Mouse (Mus musculus): Measurements from ENCODE around the gene Nup107. TPM values are rescaled to one million over a fixed set of nuclear protein-coding genes. Genes with fewer than 3 reads are reported as not detected.
A peak's percentile ranks its signal among the peaks of the same experiment; 100 is the strongest.

Gene Nup107
- polyA plus RNA-seq, 1 experiment: 12.8 TPM

- TF ChIP-seq CTCF (IDR thresholded peaks at IDR 0.05; ENCODE audit: extremely low read depth, insufficient read depth, low read length) (no peak), POLR2A (IDR thresholded peaks at IDR 0.05; ENCODE audit: extremely low read depth, insufficient read depth, low read length) (no peak)
- H3K4me1 ChIP-seq (ENCODE audit: control insufficient read depth, insufficient read depth, low read length): no peaks in the 10 kb centered on the region
- no peak overlapping the region for H3K27ac ChIP-seq (ENCODE audit: insufficient read depth, low read length)
- H3K4me3 ChIP-seq (ENCODE audit: insufficient read depth, low read length): no peak overlapping the region
Measured at GRCm38 (mm10) chr10:117732962-117733592, 59.4 kb downstream of the Nup107 start.

GRCm38 (mm10) chr10:117732184-117732583 is 60.3 kb downstream of the Nup107 start:
- Histone ChIP-seq H3K27ac (ENCODE audit: insufficient read depth, low read length) (no peak overlapping the region), H3K4me1 (ENCODE audit: control insufficient read depth, insufficient read depth, low read length) (no peaks in the 10 kb centered on the region), H3K4me3 (ENCODE audit: insufficient read depth, low read length) (no peak overlapping the region)
- no peak for TF ChIP-seq POLR2A (IDR thresholded peaks at IDR 0.05; ENCODE audit: extremely low read depth, insufficient read depth, low read length)
- no peak for TF ChIP-seq CTCF (IDR thresholded peaks at IDR 0.05; ENCODE audit: extremely low read depth, insufficient read depth, low read length)

DNA sequence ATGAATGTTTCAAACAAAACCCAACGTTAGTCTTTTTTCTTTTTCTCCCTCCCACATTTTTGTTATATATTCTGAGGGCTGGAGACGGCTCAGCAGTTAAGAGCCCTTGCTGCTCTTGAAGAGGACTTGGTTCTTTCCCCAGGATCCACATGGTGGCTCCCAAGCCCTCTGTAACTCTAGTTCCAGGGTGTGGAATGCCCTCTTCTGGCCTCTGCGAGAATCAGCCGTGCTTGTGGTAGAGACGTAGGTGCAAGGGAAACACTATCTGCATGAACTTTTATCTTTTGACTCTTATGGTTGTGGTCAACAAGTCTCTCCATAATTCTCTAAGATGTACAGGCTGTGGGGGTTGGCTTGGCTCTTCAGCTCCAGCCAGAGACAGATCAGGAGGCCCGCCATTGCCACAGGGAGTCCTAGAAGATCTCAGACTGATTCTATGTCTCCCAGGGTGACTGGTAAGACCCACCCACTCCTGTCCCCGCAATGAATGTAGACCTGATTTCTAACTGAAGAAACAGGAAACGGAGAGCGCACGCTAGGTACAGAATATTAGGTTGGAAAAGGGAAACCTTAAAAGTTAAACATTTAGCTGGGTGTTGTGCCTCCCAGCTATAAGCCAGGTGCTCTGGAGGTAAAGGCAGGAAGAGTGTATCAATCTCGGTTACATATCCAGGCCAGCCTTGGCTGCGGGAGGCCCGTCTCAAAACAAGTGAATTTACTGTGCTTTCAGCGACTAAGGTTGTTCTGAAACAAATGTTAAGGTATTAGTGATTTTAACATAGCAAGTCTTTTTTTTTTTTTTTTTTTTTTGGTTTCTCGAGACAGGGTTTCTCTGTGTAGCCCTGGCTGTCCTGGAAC is 61.0 kb downstream of the Nup107 start:
- TF ChIP-seq CTCF (IDR thresholded peaks at IDR 0.05; ENCODE audit: extremely low read depth, insufficient read depth, low read length) (peak; percentile 68), POLR2A (IDR thresholded peaks at IDR 0.05; ENCODE audit: extremely low read depth, insufficient read depth, low read length) (no peak)
- Histone ChIP-seq H3K4me1 (ENCODE audit: control insufficient read depth, insufficient read depth, low read length) (no peaks in the 10 kb centered on the region), H3K27ac (ENCODE audit: insufficient read depth, low read length) (no peak overlapping the region), H3K4me3 (ENCODE audit: insufficient read depth, low read length) (no peak overlapping the region)

DNA sequence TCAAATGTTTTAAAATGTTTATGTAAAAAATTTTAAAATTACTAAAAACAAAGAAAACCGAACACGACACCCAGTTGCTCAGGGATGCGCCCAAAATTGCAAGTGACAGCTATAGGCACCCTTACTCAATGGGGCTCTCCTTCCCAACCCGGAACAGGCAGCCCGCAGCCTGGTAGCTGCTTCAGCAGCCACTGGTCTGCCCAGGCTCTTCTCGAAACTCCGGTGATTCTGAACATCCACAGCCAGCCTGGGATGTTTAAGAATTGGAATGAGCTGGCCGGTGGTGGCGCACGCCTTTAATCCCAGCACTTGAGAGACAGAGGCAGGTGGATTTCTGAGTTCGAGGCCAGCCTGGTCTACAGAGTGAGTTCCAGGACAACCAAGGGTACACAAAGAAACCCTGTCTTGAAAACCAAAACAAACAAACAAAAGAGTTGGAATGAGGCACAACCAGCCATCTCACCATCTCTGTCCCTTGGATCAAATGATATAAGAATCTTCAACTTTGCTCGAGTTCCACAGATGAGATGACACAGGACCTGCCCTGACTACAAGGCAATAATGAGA is 61.8 kb downstream of the Nup107 start:
- H3K4me3 ChIP-seq (ENCODE audit: insufficient read depth, low read length): no peak overlapping the region
- TF ChIP-seq CTCF (IDR thresholded peaks at IDR 0.05; ENCODE audit: extremely low read depth, insufficient read depth, low read length) (no peak), POLR2A (IDR thresholded peaks at IDR 0.05; ENCODE audit: extremely low read depth, insufficient read depth, low read length) (no peak)
- no peaks in the 10 kb centered on the region for H3K4me1 ChIP-seq (ENCODE audit: control insufficient read depth, insufficient read depth, low read length)
- no peak overlapping the region for H3K27ac ChIP-seq (ENCODE audit: insufficient read depth, low read length)

DNA sequence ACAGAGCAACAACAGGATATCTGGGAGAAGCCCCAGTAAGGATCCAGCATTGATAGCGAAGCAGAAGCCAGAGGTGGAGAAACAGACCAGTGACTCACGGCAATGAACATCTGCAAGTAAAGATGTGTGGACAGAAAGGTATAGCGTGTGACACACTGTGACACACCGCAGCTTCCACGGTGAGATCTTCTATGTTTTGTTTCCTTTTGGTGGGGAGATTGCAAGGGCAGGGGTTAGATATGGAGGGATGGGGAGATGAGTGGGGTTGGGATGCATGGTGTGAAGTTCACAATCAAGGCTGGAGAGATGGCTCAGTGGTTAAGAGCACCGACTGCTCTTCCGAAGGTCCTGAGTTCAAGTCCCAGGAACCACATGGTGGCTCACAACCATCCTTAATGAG is 62.4 kb downstream of the Nup107 start:
- Histone ChIP-seq H3K4me3 (ENCODE audit: insufficient read depth, low read length) (no peak overlapping the region), H3K27ac (ENCODE audit: insufficient read depth, low read length) (no peak overlapping the region), H3K4me1 (ENCODE audit: control insufficient read depth, insufficient read depth, low read length) (no peaks in the 10 kb centered on the region)
- TF ChIP-seq CTCF (IDR thresholded peaks at IDR 0.05; ENCODE audit: extremely low read depth, insufficient read depth, low read length) (no peak), POLR2A (IDR thresholded peaks at IDR 0.05; ENCODE audit: extremely low read depth, insufficient read depth, low read length) (no peak)

GRCm38 (mm10) chr10:117729139-117729814 is 63.2 kb downstream of the Nup107 start:
- Histone ChIP-seq H3K4me3 (ENCODE audit: insufficient read depth, low read length) (no peak overlapping the region), H3K4me1 (ENCODE audit: control insufficient read depth, insufficient read depth, low read length) (no peaks in the 10 kb centered on the region), H3K27ac (ENCODE audit: insufficient read depth, low read length) (no peak overlapping the region)
- TF ChIP-seq POLR2A (IDR thresholded peaks at IDR 0.05; ENCODE audit: extremely low read depth, insufficient read depth, low read length) (no peak), CTCF (IDR thresholded peaks at IDR 0.05; ENCODE audit: extremely low read depth, insufficient read depth, low read length) (no peak)

DNA sequence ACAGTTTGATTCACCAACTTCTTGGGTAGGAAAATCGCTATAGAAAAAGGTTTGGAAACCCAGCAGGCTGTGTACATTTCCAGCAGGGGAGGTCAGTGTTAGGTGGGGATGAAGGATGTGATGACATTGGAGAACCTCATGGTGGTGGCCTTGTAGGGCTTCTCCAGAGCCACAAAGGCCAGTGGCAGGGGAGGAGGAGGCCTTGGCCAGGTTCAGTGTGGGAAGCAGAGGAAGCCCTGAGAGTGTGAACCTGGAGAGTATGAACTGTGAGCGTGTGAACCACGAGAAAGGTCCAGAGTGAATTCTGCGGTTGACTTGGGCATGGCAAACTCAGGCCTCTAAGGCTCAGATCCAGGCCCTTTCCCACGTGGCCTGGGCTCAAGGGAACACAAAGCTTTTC is 63.9 kb downstream of the Nup107 start:
- TF ChIP-seq CTCF (IDR thresholded peaks at IDR 0.05; ENCODE audit: extremely low read depth, insufficient read depth, low read length): no peak
- TF ChIP-seq POLR2A (IDR thresholded peaks at IDR 0.05; ENCODE audit: extremely low read depth, insufficient read depth, low read length): no peak
- no peak overlapping the region for H3K4me3 ChIP-seq (ENCODE audit: insufficient read depth, low read length)
- no peaks in the 10 kb centered on the region for H3K4me1 ChIP-seq (ENCODE audit: control insufficient read depth, insufficient read depth, low read length)
- no peak overlapping the region for H3K27ac ChIP-seq (ENCODE audit: insufficient read depth, low read length)

DNA sequence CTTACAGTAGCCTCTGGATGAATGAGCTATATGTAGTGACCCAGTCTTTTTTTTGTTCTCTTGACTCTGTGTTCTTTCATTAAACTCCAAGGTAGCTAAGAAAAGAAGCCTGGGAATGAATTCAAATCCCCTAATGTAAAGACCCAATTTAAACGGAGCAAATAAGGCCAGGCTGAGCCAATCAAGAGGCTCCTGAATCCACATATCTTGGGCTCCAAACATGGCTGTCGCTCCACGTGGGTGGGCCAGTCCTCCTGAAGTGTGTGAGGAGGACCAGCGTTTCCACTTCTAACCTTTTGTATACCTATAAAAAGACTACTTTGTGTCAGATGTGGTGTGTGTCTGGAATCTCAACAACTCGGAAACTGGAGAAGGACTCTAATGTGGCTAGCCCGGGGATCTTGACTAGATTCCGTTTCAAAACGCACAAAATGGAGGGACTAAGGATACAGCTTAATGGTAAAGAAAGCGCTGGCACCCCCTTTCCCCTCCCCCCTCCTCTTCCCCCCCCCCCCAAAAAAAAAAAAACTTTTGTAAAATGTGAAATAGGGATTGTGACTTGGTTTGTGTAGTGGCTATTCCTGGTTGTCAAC is 64.9 kb downstream of the Nup107 start:
- Histone ChIP-seq H3K4me1 (ENCODE audit: control insufficient read depth, insufficient read depth, low read length) (no peaks in the 10 kb centered on the region), H3K4me3 (ENCODE audit: insufficient read depth, low read length) (no peak overlapping the region), H3K27ac (ENCODE audit: insufficient read depth, low read length) (no peak overlapping the region)
- no peak for TF ChIP-seq POLR2A (IDR thresholded peaks at IDR 0.05; ENCODE audit: extremely low read depth, insufficient read depth, low read length)
- TF ChIP-seq CTCF (IDR thresholded peaks at IDR 0.05; ENCODE audit: extremely low read depth, insufficient read depth, low read length): no peak

DNA sequence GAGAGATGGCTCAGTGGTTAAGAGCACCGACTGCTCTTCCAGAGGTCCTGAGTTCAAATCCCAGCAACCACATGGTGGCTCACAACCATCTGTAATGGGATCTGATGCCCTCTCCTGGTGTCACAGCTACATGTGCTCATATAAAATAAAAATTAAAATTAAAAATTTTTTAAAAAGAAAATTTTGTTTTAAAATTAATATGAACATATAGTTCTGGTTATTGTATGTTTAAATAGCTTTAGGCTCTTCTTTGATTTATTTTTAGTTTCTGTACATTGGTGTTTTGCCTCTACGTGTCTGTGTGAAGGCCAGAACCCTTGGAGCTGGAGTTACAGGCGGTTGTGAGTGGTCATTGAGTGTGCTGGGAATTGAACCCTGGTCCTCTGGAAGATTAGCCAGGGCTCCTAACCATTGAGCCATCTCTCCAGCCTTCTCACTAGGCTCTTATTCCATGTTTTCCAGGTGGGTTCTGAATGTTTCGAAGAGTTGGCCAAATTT is 65.6 kb downstream of the Nup107 start:
- no peaks in the 10 kb centered on the region for H3K4me1 ChIP-seq (ENCODE audit: control insufficient read depth, insufficient read depth, low read length)
- H3K27ac ChIP-seq (ENCODE audit: insufficient read depth, low read length): no peak overlapping the region
- TF ChIP-seq POLR2A (IDR thresholded peaks at IDR 0.05; ENCODE audit: extremely low read depth, insufficient read depth, low read length): no peak
- TF ChIP-seq CTCF (IDR thresholded peaks at IDR 0.05; ENCODE audit: extremely low read depth, insufficient read depth, low read length): no peak
- H3K4me3 ChIP-seq (ENCODE audit: insufficient read depth, low read length): no peak overlapping the region

All from cortical plate, adult 2 months (tissue).